Mouse (Mus musculus): ENCODE results near the gene Usp34.
"Not testable (repeated sequence)": the region's sequence is repeated elsewhere in the genome, so short reads cannot be mapped to it uniquely, and the experiment has no call there.

The Usp34 gene

DNA sequence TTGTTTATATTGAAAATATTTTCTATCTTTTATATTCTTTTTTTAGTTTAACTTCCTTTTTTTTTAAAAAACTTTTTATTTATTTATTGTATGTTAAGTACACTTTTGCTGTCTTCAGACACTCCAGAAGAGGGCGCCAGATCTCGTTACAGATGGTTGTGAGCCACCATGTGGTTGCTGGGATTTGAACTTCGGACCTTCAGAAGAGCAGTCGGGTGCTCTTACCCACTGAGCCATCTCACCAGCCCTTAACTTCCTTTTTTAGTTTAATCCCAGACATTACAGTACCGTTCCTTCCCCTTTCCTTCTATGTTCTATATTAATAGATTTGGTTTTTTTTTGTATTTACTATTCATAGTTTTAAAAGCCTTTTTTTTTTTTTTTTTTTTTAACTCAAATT, 50.5 kb downstream of the Usp34 start:
- DNase-seq (ENCODE audit: low spot score in 2 of 2): not testable (repeated sequence)

- not testable (repeated sequence) for DNase-seq (ENCODE audit: low spot score in 2 of 2)
Observed at GRCm38 (mm10) chr11:23359687-23360235, 53.1 kb downstream of the Usp34 start.

DNA sequence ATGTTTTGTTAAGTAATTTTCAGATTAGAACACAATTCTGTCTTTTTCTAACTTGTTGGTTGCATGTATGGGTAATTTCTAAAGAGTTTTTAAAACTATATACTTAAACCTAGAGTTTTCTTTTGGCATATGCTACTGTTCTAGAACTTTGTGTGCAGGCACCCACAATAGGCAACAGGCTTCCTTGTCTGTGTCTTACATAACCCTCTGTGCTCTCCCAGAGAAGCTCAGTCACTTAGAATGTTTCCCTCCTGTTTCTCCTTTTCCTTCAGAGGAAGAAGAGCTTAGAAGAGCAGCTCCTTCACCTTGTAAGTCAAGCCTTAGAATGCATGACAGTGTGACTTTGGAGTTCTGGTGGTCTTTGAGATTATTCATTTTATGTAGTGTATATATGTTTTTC, 55.6 kb downstream of the Usp34 start:
- no peak for DNase-seq (ENCODE audit: low spot score in 2 of 2)

DNA sequence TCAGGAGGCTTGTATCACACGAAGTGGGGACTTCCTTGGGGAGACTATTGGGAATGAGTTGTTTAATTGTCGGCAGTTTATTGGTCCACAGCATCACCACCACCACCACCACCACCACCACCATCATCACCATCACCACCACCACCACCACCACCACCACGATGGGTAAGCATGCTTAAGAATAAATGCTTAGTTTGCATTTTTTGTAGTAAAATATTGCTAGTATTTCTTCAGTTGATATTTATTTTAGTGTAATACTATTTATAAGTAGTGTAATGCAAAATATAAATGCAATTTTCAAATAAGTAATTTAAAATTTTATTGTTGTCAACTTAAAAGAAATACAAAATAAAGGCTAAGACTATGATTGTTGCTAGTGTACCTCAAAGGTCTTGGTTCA, 57.7 kb downstream of the Usp34 start:
- no peak for DNase-seq (ENCODE audit: low spot score in 2 of 2)

DNA sequence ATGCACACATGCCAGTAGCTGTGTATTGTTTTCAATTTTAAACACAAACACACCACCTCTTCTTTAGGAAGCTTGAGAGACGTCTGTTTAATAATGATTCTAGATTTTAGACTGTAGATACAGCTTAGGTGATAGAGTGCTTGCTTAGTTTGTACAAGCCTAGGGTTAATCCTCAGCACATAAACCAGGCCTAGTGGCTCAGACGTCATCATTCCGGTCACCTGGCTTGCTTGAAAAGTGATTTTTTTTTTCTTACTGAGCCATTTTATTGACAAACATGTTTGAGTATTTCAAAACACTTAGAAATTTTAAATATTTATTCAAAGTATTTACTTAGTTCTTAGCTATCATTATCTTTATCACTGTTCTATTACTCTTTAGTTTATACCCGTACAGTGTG, 65.3 kb downstream of the Usp34 start:
- DNase-seq (ENCODE audit: low spot score in 2 of 2): no peak

- DNase-seq (ENCODE audit: low spot score in 2 of 2): no peak
Observed at GRCm38 (mm10) chr11:23372490-23372889, 65.8 kb downstream of the Usp34 start.

- no peak for DNase-seq (ENCODE audit: low spot score in 2 of 2)
Observed at GRCm38 (mm10) chr11:23380055-23380454, 73.4 kb downstream of the Usp34 start.

- no peak for DNase-seq (ENCODE audit: low spot score in 2 of 2)
Observed at GRCm38 (mm10) chr11:23380595-23380994, 73.9 kb downstream of the Usp34 start.

GRCm38 (mm10) chr11:23382787-23383186, 76.1 kb downstream of the Usp34 start:
- DNase-seq (ENCODE audit: low spot score in 2 of 2): no peak

GRCm38 (mm10) chr11:23389649-23390048, 83.0 kb downstream of the Usp34 start:
- no peak for DNase-seq (ENCODE audit: low spot score in 2 of 2)

- no peak for DNase-seq (ENCODE audit: low spot score in 2 of 2)
Observed at GRCm38 (mm10) chr11:23392567-23392966, 85.9 kb downstream of the Usp34 start.

GRCm38 (mm10) chr11:23396608-23397007, 89.9 kb downstream of the Usp34 start:
- DNase-seq (ENCODE audit: low spot score in 2 of 2): no peak

DNA sequence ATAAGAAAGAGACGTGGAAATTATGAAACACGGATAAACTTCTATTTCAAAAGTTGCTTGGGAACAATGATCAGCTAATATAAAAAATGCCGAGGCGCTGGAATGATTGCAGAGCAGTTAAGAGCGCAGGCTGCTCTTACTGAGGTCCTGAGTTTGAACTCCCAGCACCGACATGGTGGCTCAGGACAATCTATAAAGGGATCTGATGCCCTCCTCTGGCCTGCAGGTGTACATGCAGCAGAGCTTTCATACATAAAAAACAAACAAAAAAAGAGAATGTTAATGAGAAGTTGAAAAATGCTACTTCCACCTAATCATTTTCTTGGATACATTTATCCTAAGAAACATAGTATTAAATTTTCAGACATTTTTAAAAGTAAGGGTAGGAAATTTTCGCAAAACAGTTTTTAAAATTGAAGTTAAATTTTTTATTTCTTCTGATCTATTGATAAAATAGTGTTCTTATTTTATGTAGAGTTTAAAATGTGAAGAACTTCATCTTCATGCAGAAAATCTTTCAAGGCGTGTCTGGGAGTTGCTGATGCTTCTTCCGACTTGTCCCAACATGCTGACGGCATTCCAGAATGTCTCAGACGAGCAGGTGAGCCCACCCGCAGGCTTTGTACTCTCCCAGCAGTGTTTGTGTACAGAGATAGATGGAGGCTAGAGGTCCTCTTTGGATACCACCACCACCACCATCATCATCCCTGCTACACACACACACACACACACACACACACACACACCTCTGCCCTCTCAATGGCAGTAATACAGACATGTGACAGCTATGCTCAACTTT, 94.5 kb downstream of the Usp34 start:
- DNase-seq (ENCODE audit: low spot score in 2 of 2): no peak

- no peak for DNase-seq (ENCODE audit: low spot score in 2 of 2)
Observed at GRCm38 (mm10) chr11:23428301-23428700, 121.6 kb downstream of the Usp34 start.

GRCm38 (mm10) chr11:23430013-23430412, 123.3 kb downstream of the Usp34 start:
- no peak for DNase-seq (ENCODE audit: low spot score in 2 of 2)

GRCm38 (mm10) chr11:23436076-23436475, 129.4 kb downstream of the Usp34 start:
- no peak for DNase-seq (ENCODE audit: low spot score in 2 of 2)

DNA sequence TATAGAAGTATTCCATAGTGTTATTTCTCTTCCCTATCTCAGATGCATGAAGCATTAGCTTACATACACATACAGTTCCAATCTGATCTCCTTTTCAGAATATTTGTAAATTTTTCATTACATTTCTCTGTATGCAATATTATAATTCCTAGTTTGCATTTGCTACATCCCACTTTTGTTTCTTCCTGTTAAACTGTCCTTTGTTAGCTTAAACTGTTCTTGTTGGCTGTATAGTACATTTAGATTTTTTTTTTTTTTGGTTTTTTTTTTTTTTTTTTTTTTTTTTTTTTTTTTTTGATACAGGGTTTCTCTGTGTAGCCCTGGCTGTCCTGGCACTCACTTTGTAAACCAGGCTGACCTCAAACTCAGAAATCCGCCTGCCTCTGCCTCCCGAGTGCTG, 159.2 kb downstream of the Usp34 start:
- DNase-seq (ENCODE audit: low spot score in 2 of 2): not testable (repeated sequence)

GRCm38 (mm10) chr11:23489955-23490354, 183.3 kb downstream of the Usp34 start:
- no peak for DNase-seq (ENCODE audit: low spot score in 2 of 2)

- no peak for DNase-seq (ENCODE audit: low spot score in 2 of 2)
Observed at GRCm38 (mm10) chr11:23492048-23492790, 185.5 kb downstream of the Usp34 start.

DNA sequence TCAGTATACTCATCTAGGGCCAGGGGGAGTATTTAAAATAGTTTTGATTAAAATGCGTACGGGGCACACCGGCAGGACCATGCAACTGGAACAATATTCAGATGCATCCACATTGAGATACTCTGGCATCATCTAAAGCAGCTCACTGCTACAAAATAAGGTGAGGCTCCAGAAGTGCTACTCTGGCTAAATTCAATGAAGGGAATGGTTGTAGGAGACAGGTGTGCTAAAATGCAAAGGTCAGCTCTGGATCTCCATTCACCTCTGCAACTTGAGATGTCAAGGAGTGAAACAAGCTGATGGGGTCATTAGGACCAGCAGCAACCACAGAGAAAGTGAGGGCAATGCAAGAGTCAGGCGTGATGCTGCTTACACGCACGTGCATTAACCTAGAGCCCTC, 188.5 kb downstream of the Usp34 start:
- DNase-seq (ENCODE audit: low spot score in 2 of 2): no peak

- DNase-seq (ENCODE audit: low spot score in 2 of 2): no peak
Observed at GRCm38 (mm10) chr11:23496661-23497060, 190.0 kb downstream of the Usp34 start.

DNA sequence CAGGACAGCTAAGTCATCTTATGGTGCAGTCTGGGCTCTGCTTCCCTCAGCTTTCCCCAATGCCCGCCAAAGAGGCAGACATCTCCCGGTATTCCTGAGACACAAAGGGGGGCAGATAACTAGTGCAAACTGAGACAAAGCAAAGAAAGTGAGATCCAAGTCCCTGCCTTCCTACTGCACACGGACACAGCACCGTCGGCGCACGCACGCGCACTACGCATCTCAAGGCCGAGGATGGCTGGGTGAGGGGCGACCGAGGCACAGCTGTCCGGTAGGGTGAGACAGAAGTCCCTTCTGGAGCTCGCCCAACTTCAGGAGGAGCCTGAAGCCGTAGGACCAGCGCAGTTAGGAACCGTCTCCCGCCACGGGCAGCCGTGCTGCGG, 190.6 kb downstream of the Usp34 start:
- DNase-seq (ENCODE audit: low spot score in 2 of 2): peak in 1 of 2 experiments; percentile 85
